Mouse (Mus musculus): ENCODE data around the gene Gm16506.
"Not testable (repeated sequence)": the region's sequence is repeated elsewhere in the genome, so short reads cannot be mapped to it uniquely, and the experiment has no call there.

Gene Gm16506

GRCm38 (mm10) chr14:43727385-43727784, at the start of gene Gm16506:
Gene Gm16506, minus strand, starts transcription at chr14:43727485.
- DNase-seq (ENCODE audit: low spot score) = not testable (repeated sequence)

GRCm38 (mm10) chr14:43747566-43747965, 20.3 kb upstream of the Gm16506 start, which contains the start of gene Gm6526:
Gene Gm6526, plus strand, starts transcription at chr14:43747866.
- not testable (repeated sequence) for DNase-seq (ENCODE audit: low spot score)

GRCm38 (mm10) chr14:43697621-43698020, 29.7 kb downstream of the Gm16506 start, which contains the start of gene Gm7324:
Gene Gm7324, plus strand, starts transcription at chr14:43697828.
- DNase-seq (ENCODE audit: low spot score) = not testable (repeated sequence)

- DNase-seq (ENCODE audit: low spot score) = not testable (repeated sequence)
Measured at GRCm38 (mm10) chr14:43677099-43677498, 50.2 kb downstream of the Gm16506 start, which contains the start of gene Gm8165. Gene Gm8165, minus strand, starts transcription at chr14:43677199.
